Mouse (Mus musculus): ENCODE measurements at regions not wholly inside any gene's neighbourhood (a gene's known extent, or its start where the extent isn't known, plus 50 kb on each side); places are given as distances from the start of the nearest gene placed in this dataset.
"Not testable (repeated sequence)": the region's sequence is repeated elsewhere in the genome, so short reads cannot be mapped to it uniquely, and the experiment has no call there.

GRCm38 (mm10) chr8:90056331-90056730 lies 291.8 kb downstream of the Tox3 start:
- DNase-seq (ENCODE audit: low read depth, low spot score): no peak

DNA sequence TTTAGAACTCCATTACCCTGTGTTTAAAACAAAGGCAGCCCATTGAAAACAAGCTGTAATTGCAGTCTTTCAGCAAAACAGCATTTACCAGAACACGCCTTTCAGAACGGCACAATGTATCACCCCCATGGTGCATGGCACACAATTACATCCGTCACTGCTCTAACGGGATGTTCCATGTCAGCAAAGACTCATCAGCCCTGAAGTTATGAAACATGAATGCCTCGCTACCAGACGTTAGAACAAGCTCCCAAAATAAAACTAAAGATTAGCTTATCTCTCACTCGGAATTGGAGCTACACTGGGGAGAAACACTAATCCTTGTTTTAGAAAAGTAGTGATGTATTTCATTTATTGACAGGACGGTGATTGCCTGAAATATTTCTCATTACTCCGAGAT lies 301.4 kb downstream of the Tox3 start:
- DNase-seq (ENCODE audit: low read depth, low spot score): no peak

GRCm38 (mm10) chr8:90036436-90036835 lies 311.7 kb downstream of the Tox3 start:
- no peak for DNase-seq (ENCODE audit: low read depth, low spot score)

DNA sequence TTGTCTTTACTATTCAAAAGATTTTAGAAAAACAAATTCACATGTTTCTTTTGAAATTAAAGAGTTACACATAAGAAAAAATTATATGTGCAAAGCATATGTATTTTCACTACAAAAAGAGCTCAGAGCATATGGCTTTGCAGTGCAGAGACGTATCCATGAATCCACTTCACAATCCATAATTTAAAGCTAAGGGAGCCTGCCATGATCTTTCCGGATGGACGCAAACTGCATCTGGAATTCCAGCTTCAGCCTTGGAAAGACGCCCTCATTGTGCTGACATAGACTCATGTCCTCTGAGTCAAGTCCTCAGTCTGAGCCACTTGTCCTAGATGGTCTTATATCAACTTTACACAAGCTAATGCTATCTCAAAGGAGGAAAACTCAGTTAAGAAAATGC lies 315.6 kb downstream of the Tox3 start:
- no peak for DNase-seq (ENCODE audit: low read depth, low spot score)

- DNase-seq (ENCODE audit: low read depth, low spot score): peak; percentile 15
These were observed 316.9 kb downstream of the Tox3 start for GRCm38 (mm10) chr8:90031220-90031619.

GRCm38 (mm10) chr8:90017958-90018357 lies 330.2 kb downstream of the Tox3 start:
- not testable (repeated sequence) for DNase-seq (ENCODE audit: low read depth, low spot score)

GRCm38 (mm10) chr8:90013755-90014154 lies 334.4 kb downstream of the Tox3 start:
- no peak for DNase-seq (ENCODE audit: low read depth, low spot score)

- no peak for DNase-seq (ENCODE audit: low read depth, low spot score)
These were observed 336.3 kb downstream of the Tox3 start for GRCm38 (mm10) chr8:90011682-90012409.

DNA sequence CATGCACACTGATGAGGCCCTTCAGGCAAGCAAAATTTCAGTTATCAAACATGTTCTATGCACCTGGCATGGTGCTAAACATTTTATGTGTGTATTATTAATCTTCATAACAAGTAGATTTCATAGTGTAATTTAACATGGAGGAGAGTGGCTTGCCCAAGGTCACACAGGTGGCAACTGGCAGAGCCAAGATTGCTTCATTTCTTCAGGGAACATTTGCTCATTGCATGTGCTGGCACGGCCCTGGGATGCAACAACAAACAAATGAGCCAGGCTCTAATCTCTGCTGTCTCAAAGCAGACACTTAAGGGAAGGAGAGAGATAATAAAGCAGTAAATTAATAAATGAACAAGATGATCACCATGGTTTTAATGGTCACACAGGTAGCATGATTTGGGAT lies 338.7 kb downstream of the Tox3 start:
- no peak for DNase-seq (ENCODE audit: low read depth, low spot score)

DNA sequence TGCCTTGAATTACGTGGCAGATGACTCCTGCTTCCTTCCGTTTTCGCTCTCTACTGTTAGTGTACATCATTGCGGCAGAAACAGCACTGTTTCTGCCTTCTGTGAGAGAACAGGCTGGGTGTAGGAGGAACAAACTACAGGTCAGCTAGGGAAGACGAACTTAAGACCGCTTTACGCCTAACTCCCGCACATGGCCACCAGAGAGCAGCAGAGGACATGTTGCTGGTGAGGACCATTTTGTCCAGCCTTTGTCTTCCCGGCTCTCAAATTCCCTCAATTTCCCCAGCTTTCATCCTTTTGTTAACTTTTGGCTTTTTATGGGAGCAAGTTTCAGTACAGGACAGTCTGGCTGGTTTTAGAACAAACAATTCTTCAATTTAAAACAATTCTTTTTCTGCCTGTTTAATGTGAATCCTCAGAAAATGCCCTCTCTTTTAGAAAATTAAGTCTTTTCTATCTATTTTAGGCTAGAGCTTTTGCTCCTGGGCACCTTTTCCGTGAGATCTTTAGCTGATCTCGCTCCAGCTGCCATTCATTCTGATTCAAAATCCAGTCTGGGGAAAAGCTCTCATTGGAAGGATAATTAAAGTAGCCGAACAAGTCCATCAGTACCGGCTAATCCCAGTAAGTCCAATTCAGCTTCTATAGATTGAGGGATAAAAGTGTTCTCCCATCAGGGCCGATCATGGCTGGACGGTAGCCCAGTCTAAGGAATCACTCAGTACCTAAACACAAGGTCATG lies 347.1 kb downstream of the Tox3 start:
- DNase-seq (ENCODE audit: low read depth, low spot score): peak; percentile 90

- DNase-seq (ENCODE audit: low read depth, low spot score): no peak
These were observed 354.4 kb downstream of the Tox3 start for GRCm38 (mm10) chr8:89993743-89994142.

- peak; percentile 36 for DNase-seq (ENCODE audit: low read depth, low spot score)
These were observed 364.3 kb downstream of the Tox3 start for GRCm38 (mm10) chr8:89983859-89984258.

DNA sequence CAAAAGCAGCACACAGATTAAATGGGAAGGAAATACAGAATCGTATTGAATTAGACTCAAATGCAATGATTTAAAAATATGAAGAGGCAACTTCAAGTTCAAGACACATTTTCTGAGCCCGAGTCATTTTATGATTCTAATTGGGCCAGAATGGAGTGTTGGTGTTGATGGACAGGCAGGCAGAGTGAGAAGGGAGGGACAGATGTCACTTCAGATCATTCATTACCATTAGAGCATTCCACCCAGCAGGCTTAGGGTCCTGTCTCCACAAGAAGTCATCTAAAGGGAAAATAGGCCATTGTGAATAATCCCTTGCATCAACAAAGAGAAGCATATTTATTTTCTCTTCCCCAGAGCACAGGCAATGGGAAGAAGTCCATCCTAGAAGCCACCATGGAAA lies 365.6 kb downstream of the Tox3 start:
- no peak for DNase-seq (ENCODE audit: low read depth, low spot score)

DNA sequence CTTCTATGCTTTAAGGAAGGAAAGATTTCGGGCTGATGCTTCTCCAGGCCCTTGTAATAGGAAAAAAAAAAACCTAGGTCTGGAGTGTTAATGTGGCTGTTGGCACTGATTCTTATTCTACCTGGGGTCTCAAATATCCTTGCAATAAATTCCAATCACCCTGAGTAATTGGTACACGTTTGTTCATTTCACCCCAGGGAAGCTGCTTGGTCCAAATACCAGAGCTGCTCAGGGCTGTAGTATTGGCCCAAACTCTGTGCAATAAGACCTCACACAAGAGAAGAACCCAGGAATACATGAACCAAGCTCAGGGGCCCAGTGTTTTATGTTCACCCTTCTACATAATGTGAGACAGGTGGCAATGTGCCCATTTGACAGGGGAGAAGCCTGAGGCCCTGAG lies 366.8 kb downstream of the Tox3 start:
- DNase-seq (ENCODE audit: low read depth, low spot score): no peak

- DNase-seq (ENCODE audit: low read depth, low spot score): no peak
These were observed 367.7 kb downstream of the Tox3 start for GRCm38 (mm10) chr8:89980441-89980840.

GRCm38 (mm10) chr8:89962799-89963198 lies 385.3 kb downstream of the Tox3 start:
- no peak for DNase-seq (ENCODE audit: low read depth, low spot score)

DNA sequence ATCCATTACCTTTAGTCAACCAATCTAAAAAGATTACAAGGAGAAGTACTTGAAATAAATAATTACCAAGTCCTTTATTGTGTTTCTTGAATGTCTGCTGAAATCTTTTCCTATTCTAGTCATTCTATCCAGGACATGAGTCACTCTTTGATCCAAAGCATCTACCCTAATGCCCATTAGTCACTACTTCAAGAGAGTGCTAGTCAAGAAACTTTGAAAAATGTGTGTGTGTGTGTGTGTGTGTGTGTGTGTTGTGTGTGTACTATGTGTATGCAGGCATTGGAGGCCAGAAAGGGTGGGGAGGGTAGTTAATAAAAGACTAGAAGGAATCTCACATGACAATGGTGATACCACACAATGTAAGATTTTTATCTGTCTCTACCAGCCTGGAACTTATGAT lies 390.7 kb downstream of the Tox3 start:
- no peak for DNase-seq (ENCODE audit: low read depth, low spot score)

DNA sequence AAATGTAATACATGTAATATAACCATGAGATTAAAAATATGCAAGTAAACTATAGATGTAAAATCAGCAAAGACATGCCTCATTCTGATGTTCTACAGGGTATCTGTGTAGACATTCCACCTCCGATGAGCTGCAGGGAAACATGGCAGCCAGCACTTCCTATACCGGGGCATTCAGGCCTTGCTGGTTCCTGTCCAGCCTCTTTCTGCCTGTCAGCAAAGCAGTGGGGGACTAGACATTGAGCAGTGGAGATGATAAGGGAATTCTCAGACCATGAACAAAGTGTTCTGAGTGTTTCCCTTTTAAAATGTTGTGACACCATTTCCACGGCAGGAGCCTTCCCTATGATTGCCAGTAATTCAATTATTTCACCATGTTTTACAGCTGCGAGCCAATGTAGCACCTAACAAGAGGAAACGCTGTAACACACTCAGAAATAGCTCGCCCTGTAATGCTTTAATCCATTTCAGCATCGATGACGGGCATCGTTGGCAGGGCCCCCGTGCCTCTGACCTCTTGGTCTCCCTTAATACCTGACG lies 391.6 kb downstream of the Tox3 start:
- no peak for DNase-seq (ENCODE audit: low read depth, low spot score)

GRCm38 (mm10) chr8:89938836-89939235 lies 409.3 kb downstream of the Tox3 start:
- DNase-seq (ENCODE audit: low read depth, low spot score): no peak

DNA sequence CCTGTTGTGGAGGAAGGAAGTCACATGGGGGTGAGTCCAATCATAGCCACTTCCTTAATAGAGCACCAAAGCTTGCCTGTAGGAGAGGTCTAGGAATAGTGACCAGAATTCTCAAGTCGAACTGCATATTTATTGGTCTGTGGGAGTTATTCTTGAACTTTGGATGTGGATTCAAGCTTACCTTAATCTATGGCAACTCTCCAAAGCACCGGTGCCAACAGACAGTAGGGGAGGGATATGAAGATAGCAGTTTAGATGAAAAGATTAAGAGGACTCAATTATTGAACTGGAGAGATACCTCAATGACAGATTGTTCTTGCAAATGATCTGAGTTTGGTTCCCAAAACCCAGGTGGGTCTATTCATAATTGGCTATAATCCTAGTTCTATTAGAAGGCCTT lies 413.6 kb downstream of the Tox3 start:
- no peak for DNase-seq (ENCODE audit: low read depth, low spot score)

- DNase-seq (ENCODE audit: low read depth, low spot score): no peak
These were observed 421.4 kb downstream of the Tox3 start for GRCm38 (mm10) chr8:89926666-89927232.

- not testable (repeated sequence) for DNase-seq (ENCODE audit: low read depth, low spot score)
These were observed 423.4 kb downstream of the Tox3 start for GRCm38 (mm10) chr8:89924697-89925096.

DNA sequence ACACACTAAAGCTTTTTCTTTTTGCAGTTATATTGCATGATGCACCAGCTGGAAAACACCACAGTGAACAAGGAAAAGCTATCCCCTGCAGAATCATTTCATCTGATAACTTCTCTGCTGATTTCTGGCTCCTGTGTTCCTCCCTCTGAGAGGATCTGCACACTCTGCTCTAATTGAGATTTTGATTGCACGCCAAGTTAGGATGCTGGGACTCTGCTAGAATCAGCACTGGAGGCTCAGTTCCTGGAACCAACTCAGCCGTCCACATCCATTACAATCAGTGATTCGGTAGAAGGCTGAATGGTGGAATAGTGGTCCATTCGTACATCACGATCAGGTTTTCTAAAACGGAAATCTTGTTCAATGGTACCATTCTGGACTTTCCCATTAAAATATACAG lies 434.1 kb downstream of the Tox3 start:
- no peak for DNase-seq (ENCODE audit: low read depth, low spot score)
